Mouse (Mus musculus) layer of hippocampus, postnatal 14 days (tissue): ENCODE data around the gene A630095N17Rik. TPM values are rescaled to one million over a fixed set of nuclear protein-coding genes. Genes with fewer than 3 reads are reported as not detected.
"Not testable (repeated sequence)": the region's sequence is repeated elsewhere in the genome, so short reads cannot be mapped to it uniquely, and the experiment has no call there.

Experiments
- DNase-seq, 2 experiments: peaks; one replicate each; pipeline ENCODE4 v3.0.0; 2021 to 2022; ENCODE audit warnings: low spot score in 2 of 2, mixed read lengths in 1 of 2
- total RNA-seq, 2 experiments: library from RNA; stranded (reverse); gene quantifications; 2 replicates each; pipeline ENCODE4 v1.2.3; 2021

A630095N17Rik gene
- total RNA-seq, 2 experiments from 2014 or later, result not detected

GRCm38 (mm10) chr1:75244175-75244826 lies 12.4 kb upstream of the A630095N17Rik start:
- no peak for DNase-seq

GRCm38 (mm10) chr1:75243411-75243810 lies 11.5 kb upstream of the A630095N17Rik start:
- DNase-seq, result no peak

GRCm38 (mm10) chr1:75239591-75239990 lies 7.7 kb upstream of the A630095N17Rik start:
- no peak for DNase-seq

- peak; percentile 72 to 86 for DNase-seq
These were observed 4.5 kb upstream of the A630095N17Rik start, which contains the start of gene Dnajb2 for GRCm38 (mm10) chr1:75236117-75237050. Dnajb2 (plus strand) TSS chr1:75236406.

GRCm38 (mm10) chr1:75234606-75235005 lies 2.7 kb upstream of the A630095N17Rik start:
- no peak for DNase-seq

- DNase-seq, result not testable (repeated sequence)
These were observed 587 bp upstream of the A630095N17Rik start for GRCm38 (mm10) chr1:75232489-75232888.

GRCm38 (mm10) chr1:75231224-75231623 lies 678 bp downstream of the A630095N17Rik start:
- no peak for DNase-seq

GRCm38 (mm10) chr1:75230335-75230994 lies 1.4 kb downstream of the A630095N17Rik start:
- no peak for DNase-seq

GRCm38 (mm10) chr1:75229158-75229557 lies 2.7 kb downstream of the A630095N17Rik start:
- DNase-seq, result no peak

GRCm38 (mm10) chr1:75227653-75228052 lies 4.2 kb downstream of the A630095N17Rik start:
- no peak for DNase-seq

- no peak for DNase-seq
These were observed 5.8 kb downstream of the A630095N17Rik start for GRCm38 (mm10) chr1:75226138-75226537.

GRCm38 (mm10) chr1:75225473-75225872 lies 6.4 kb downstream of the A630095N17Rik start:
- no peak for DNase-seq

GRCm38 (mm10) chr1:75223532-75223931 lies 8.4 kb downstream of the A630095N17Rik start:
- DNase-seq, result no peak

GRCm38 (mm10) chr1:75222926-75223325 lies 9.0 kb downstream of the A630095N17Rik start:
- DNase-seq, result no peak

GRCm38 (mm10) chr1:75221538-75221937 lies 10.4 kb downstream of the A630095N17Rik start:
- DNase-seq, result no peak

GRCm38 (mm10) chr1:75219531-75219930 lies 12.4 kb downstream of the A630095N17Rik start, which contains the start of gene Tuba4a:
Tuba4a (minus strand) TSS chr1:75219865.
- DNase-seq, result no peak

GRCm38 (mm10) chr1:75219078-75219477 lies 12.8 kb downstream of the A630095N17Rik start:
- peak; percentile 84 to 91 for DNase-seq

GRCm38 (mm10) chr1:75218227-75219001 lies 13.5 kb downstream of the A630095N17Rik start:
- DNase-seq, result peak; percentile 52 to 60

- no peak for DNase-seq
These were observed 14.0 kb downstream of the A630095N17Rik start for GRCm38 (mm10) chr1:75217893-75218226.

- no peak for DNase-seq
These were observed 14.9 kb downstream of the A630095N17Rik start for GRCm38 (mm10) chr1:75216797-75217585.
